Mouse (Mus musculus): Measurements from ENCODE around the gene Morn1. TPM values are rescaled to one million over a fixed set of nuclear protein-coding genes. Genes with fewer than 3 reads are reported as not detected.

Morn1 gene
- polyA plus RNA-seq, 1 experiment from 2014 or later: 9.4 TPM

GRCm38 (mm10) chr4:155138451-155138850 is 52.1 kb downstream of the Morn1 start:
- DNase-seq (ENCODE audit: low spot score): no peak
- H3K27ac ChIP-seq (ENCODE audit: low read length): no peak overlapping the region
- no peaks in the 10 kb centered on the region for H3K9me3 ChIP-seq (ENCODE audit: low read length)
- no peak for TF ChIP-seq EP300 (IDR thresholded peaks at IDR 0.05)
- no peak for TF ChIP-seq CTCF (IDR thresholded peaks at IDR 0.05)
- no peak overlapping the region for H3K4me2 ChIP-seq (replicated peaks; ENCODE audit: low read depth, low read length)
- H3K27me3 ChIP-seq (replicated peaks; ENCODE audit: insufficient read depth, low read length): no peaks in the 10 kb centered on the region
- 78% methylated on average over 8 of the region's 8 CpGs for WGBS
- H3K9ac ChIP-seq (replicated peaks; ENCODE audit: low read depth): no peak overlapping the region
- no peak for ATAC-seq
- no peaks in the 10 kb centered on the region for H3K36me3 ChIP-seq (ENCODE audit: insufficient read depth, low read length)
- peaks cover 7% of the 10 kb centered on the region for H3K4me1 ChIP-seq (ENCODE audit: insufficient read depth, low read depth, low read length)
- no peak overlapping the region for H3K4me3 ChIP-seq (ENCODE audit: low read depth, low read length)

GRCm38 (mm10) chr4:155139281-155140045 is 53.1 kb downstream of the Morn1 start:
- H3K9me3 ChIP-seq (ENCODE audit: low read length): no peaks in the 10 kb centered on the region
- TF ChIP-seq EP300 (IDR thresholded peaks at IDR 0.05): no peak
- TF ChIP-seq CTCF (IDR thresholded peaks at IDR 0.05): no peak
- no peaks in the 10 kb centered on the region for H3K36me3 ChIP-seq (ENCODE audit: insufficient read depth, low read length)
- no peak overlapping the region for H3K4me2 ChIP-seq (replicated peaks; ENCODE audit: low read depth, low read length)
- 78% methylated on average over 12 of the region's 12 CpGs for WGBS
- no peak overlapping the region for H3K4me3 ChIP-seq (ENCODE audit: low read depth, low read length)
- no peak for ATAC-seq
- H3K27me3 ChIP-seq (replicated peaks; ENCODE audit: insufficient read depth, low read length): no peaks in the 10 kb centered on the region
- H3K4me1 ChIP-seq (ENCODE audit: insufficient read depth, low read depth, low read length): peaks cover 8% of the 10 kb centered on the region
- H3K9ac ChIP-seq (replicated peaks; ENCODE audit: low read depth): no peak overlapping the region
- no peak overlapping the region for H3K27ac ChIP-seq (ENCODE audit: low read length)
- no peak for DNase-seq (ENCODE audit: low spot score)

DNA sequence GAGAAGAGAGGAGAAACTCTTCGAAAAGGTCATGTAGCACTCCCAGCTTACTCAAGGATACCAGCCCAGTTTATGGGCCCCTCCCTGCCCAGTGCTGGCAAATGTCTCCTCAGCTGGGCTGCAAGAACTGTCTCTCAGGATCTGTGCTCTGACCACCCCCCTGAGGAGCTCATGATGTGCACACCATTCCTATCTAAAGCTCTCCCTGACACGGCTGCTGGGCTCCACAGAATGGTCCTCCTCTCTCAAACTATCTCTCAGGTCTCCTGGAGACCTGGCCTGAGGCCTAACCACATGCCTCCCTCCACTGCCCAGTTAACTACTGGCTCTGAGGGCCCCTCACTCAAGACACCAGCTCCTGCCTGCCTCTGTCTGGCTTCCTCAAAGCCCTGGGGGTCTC is 53.8 kb downstream of the Morn1 start:
- Histone ChIP-seq H3K4me1 (ENCODE audit: insufficient read depth, low read depth, low read length) (peaks cover 8% of the 10 kb centered on the region), H3K9me3 (ENCODE audit: low read length) (no peaks in the 10 kb centered on the region), H3K27me3 (replicated peaks; ENCODE audit: insufficient read depth, low read length) (no peaks in the 10 kb centered on the region), H3K4me3 (ENCODE audit: low read depth, low read length) (no peak overlapping the region), H3K36me3 (ENCODE audit: insufficient read depth, low read length) (no peaks in the 10 kb centered on the region), H3K27ac (ENCODE audit: low read length) (no peak overlapping the region), H3K4me2 (replicated peaks; ENCODE audit: low read depth, low read length) (no peak overlapping the region), H3K9ac (replicated peaks; ENCODE audit: low read depth) (no peak overlapping the region)
- TF ChIP-seq EP300 (IDR thresholded peaks at IDR 0.05): no peak
- TF ChIP-seq CTCF (IDR thresholded peaks at IDR 0.05): no peak
- DNase-seq (ENCODE audit: low spot score) (no peak), ATAC-seq (no peak)
- 67% methylated on average over 2 of the region's 2 CpGs for WGBS

GRCm38 (mm10) chr4:155140795-155141265 is 54.5 kb downstream of the Morn1 start:
- no peaks in the 10 kb centered on the region for H3K27me3 ChIP-seq (replicated peaks; ENCODE audit: insufficient read depth, low read length)
- no peaks in the 10 kb centered on the region for H3K9me3 ChIP-seq (ENCODE audit: low read length)
- DNase-seq (ENCODE audit: low spot score): peak; percentile 75
- H3K4me1 ChIP-seq (ENCODE audit: insufficient read depth, low read depth, low read length): peaks cover 8% of the 10 kb centered on the region
- no peak overlapping the region for H3K9ac ChIP-seq (replicated peaks; ENCODE audit: low read depth)
- H3K27ac ChIP-seq (ENCODE audit: low read length): no peak overlapping the region
- WGBS: 23% methylated on average over 12 of the region's 12 CpGs
- ATAC-seq: peak; percentile 18
- no peak overlapping the region for H3K4me3 ChIP-seq (ENCODE audit: low read depth, low read length)
- no peaks in the 10 kb centered on the region for H3K36me3 ChIP-seq (ENCODE audit: insufficient read depth, low read length)
- TF ChIP-seq CTCF (IDR thresholded peaks at IDR 0.05) (no peak), EP300 (IDR thresholded peaks at IDR 0.05) (no peak)
- H3K4me2 ChIP-seq (replicated peaks; ENCODE audit: low read depth, low read length): no peak overlapping the region

DNA sequence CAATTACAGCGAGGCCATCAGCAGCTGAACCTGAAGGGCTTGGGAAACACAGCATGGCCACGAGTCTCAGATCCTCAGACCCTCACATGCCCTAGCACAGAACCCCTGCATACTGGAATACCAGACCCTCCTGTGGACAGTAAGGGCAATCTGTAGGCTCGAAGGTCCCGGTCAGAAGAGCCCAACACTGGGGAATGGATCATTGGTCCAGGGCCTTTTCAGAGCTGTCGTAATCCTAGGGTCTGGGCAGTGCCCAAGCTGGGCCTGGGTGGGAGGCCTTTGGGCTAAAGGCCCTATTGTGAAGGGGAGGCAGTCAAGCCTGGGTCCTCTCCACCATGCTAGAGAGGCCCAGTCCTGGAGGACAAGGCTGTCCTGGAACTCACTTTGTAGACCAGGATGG is 56.5 kb downstream of the Morn1 start:
- Histone ChIP-seq H3K4me2 (replicated peaks; ENCODE audit: low read depth, low read length) (no peak overlapping the region), H3K27ac (ENCODE audit: low read length) (no peak overlapping the region), H3K4me3 (ENCODE audit: low read depth, low read length) (no peak overlapping the region), H3K9me3 (ENCODE audit: low read length) (no peaks in the 10 kb centered on the region), H3K36me3 (ENCODE audit: insufficient read depth, low read length) (no peaks in the 10 kb centered on the region), H3K27me3 (replicated peaks; ENCODE audit: insufficient read depth, low read length) (no peaks in the 10 kb centered on the region), H3K9ac (replicated peaks; ENCODE audit: low read depth) (no peak overlapping the region), H3K4me1 (ENCODE audit: insufficient read depth, low read depth, low read length) (peaks cover 8% of the 10 kb centered on the region)
- DNase-seq (ENCODE audit: low spot score) (no peak), ATAC-seq (no peak)
- WGBS: 91% methylated on average over 5 of the region's 5 CpGs
- TF ChIP-seq CTCF (IDR thresholded peaks at IDR 0.05): no peak
- TF ChIP-seq EP300 (IDR thresholded peaks at IDR 0.05): no peak

- no peaks in the 10 kb centered on the region for H3K36me3 ChIP-seq (ENCODE audit: insufficient read depth, low read length)
- peaks cover 10% of the 10 kb centered on the region for H3K4me1 ChIP-seq (ENCODE audit: insufficient read depth, low read depth, low read length)
- 37% methylated on average over 2 of the region's 2 CpGs for WGBS
- peak overlapping the region; percentile 89 for H3K27ac ChIP-seq (ENCODE audit: low read length)
- H3K9me3 ChIP-seq (ENCODE audit: low read length): no peaks in the 10 kb centered on the region
- H3K4me3 ChIP-seq (ENCODE audit: low read depth, low read length): no peak overlapping the region
- no peak overlapping the region; the same call in 1 of the 2 replicates for H3K9ac ChIP-seq (replicated peaks; ENCODE audit: low read depth)
- ATAC-seq (no peak), DNase-seq (ENCODE audit: low spot score) (no peak)
- no peaks in the 10 kb centered on the region for H3K27me3 ChIP-seq (replicated peaks; ENCODE audit: insufficient read depth, low read length)
- H3K4me2 ChIP-seq (replicated peaks; ENCODE audit: low read depth, low read length): no peak overlapping the region
- no peak for TF ChIP-seq EP300 (IDR thresholded peaks at IDR 0.05)
Observed at GRCm38 (mm10) chr4:155143411-155143810, 57.0 kb downstream of the Morn1 start.

Measured in lung, postnatal 0 days (tissue).